Mouse (Mus musculus) adrenal gland, adult 18-20 months (tissue): ENCODE data around the gene Prnp. TPM values are rescaled to one million over a fixed set of nuclear protein-coding genes. Genes with fewer than 3 reads are reported as not detected.

ENCODE experiments used
- DNase-seq, 2 experiments: peaks; one replicate each; pipeline ENCODE4 v3.0.0; 2021 to 2022; ENCODE audit warnings: low spot score in 2 of 2
- total RNA-seq, 2 experiments: library from RNA; stranded (reverse); gene quantifications; 1 replicate in 1 of 2; 2 replicates in 1 of 2; pipeline ENCODE4 v1.2.3; 2021

The Prnp gene
- total RNA-seq, 2 experiments from 2014 or later = 99.2 to 163 TPM

DNA sequence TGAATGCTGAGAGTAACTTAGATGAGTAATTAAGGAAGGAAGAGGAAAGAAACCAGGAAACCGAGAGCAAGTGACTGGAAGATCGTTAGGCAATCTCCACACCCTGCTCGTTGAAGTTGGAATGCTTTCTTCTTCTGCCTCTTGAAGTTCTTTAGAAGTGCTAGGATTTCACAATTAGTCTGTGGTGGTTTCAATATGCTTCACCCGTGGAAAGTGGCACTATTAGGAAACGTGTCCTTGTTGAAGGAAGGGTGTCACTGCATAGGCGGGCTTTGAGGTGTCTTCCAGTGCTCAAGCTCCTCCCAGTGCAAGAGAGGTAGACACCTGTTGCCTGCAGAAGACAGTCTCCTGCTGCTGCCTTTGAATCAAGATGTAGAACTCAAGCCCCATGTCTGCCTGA lies 4.0 kb upstream of the Prnp start:
- no peak for DNase-seq

DNA sequence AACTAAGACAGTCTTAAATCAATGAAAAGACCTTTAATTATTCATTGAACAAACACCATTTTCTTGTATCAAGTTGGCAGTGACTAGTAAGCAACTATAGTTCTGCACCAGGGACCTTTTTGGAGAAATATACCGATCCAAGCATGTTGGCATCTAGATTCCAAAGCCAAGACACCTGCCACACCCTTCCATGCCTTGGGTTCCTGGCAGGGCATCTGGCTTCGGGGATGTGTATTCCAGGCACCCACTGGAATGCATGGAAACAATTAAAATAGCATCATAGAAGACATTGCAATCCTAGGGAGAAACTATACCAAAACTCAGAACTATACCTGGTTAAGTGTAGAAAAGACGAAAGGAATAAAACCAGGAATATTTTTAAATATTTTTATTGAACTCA lies 3.5 kb upstream of the Prnp start:
- DNase-seq = no peak

DNA sequence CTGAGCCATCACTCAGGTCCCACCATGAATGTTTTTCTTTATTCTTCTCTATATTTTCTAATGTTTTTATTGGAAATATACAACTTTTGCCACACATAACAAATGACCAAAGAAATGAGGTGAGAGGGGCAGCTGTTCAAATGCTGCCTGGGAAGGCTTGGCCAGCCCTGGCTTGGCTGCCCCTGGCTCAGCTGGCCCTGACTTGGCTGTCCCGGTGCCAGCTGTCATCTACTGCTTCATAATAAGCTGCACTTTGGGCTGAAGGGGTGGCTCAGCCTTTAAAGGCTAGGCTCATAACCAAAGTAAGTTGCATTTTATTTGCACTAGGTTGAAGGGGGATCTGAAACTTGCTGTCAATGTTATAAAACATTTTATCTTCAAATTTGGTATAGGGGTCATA lies 2.9 kb upstream of the Prnp start:
- DNase-seq = peak in 1 of 2 experiments; percentile 24

DNA sequence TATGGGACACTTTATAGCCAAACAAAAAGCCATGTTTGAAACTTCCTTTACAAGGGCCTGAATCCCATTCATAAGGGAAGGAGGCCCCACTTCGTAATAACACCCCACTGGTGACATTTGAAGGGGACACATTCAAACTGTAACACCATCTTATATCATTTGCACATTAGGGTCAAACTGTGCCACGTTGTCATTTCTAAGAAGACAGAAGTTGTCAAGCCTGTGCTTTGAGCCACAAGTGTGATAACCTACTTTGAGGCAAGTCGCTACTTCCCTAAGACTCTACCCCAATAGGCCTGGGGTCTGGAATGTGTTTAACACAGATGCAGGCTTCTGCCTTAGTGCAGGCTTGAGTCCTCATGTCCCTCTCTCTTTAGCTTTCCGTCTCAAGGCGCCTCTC lies 2.4 kb upstream of the Prnp start:
- no peak for DNase-seq

DNA sequence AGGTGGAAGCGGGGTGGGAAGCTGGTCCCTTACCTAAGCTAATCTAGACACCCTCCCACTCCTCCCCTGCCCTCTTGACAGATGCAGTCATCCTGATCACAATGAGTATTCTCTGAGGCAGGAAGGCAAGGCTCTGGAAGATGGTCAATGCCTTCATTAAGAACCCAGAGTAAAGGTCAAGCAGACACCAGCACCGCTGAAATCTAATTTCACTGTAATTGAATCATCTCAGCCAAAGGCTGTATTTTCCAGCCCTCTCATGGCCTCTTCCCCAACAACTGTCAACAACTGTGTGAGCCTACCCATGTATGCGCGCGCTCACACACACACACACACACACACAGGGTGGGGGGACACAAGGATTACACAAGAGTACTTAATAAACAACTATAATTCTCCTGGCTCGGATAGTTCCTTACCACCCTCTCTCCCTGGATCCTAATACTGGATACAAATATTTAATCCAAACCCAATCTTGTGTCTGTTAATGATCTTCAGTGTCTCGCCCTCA lies 1.3 kb upstream of the Prnp start:
- no peak for DNase-seq

DNA sequence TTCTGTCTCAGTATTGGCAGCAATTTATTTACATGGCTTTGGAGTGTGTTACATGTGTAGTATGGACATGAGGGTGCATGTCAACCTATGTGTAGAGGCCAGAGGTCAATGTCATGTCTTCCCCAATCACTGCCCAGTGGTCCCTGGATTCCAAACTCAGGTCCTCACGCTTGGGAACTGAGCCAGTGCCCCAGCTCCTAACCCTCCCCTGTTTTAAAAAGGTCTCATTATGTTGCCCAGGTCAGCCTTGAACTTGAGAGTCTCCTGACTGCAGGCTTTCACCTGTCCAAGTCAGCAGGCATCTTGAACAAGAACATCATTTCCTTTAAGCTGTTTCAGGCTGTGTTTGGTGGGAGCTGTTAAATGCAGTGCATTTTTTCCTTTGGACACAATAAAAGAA lies 822 bp upstream of the Prnp start:
- DNase-seq = no peak

DNA sequence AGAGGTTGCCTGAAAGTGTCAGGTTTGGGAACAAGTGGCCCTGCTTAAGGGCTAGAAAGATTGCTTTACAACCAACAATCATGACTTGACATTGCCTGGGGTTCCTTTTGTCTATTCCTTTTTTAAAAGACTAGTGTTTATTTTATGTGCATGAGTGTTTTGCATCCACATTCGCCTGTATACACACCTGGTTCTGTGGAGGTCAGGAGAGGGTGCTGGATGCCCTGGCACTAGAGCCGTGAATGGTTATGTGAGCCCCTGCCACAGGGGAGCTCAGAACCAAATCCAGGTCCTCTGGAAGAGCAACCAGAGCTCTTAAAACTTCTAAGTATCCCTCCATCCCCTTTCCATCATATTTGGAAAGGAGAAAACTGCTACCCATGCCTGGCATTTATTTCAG lies 1.1 kb downstream of the Prnp start:
- no peak for DNase-seq

DNA sequence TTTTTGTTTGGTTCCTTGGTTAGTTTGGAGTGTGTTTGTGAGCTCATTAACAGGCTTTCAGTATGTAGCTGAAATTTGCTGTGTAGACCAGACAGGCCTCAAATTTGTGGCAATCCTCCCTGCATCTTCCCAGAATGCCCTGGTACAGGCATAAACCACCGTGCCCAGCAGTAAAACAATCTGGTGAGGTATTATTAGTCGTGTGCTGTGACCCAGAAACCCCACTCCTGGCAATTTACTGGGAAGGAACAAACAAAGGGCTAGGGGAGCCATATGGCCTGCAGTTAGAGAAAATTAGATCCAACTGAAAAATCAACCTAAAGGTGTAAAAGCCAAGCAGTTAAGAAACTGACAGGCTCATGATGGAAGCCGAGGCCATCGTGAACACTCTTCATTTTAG lies 1.6 kb downstream of the Prnp start:
- no peak for DNase-seq

DNA sequence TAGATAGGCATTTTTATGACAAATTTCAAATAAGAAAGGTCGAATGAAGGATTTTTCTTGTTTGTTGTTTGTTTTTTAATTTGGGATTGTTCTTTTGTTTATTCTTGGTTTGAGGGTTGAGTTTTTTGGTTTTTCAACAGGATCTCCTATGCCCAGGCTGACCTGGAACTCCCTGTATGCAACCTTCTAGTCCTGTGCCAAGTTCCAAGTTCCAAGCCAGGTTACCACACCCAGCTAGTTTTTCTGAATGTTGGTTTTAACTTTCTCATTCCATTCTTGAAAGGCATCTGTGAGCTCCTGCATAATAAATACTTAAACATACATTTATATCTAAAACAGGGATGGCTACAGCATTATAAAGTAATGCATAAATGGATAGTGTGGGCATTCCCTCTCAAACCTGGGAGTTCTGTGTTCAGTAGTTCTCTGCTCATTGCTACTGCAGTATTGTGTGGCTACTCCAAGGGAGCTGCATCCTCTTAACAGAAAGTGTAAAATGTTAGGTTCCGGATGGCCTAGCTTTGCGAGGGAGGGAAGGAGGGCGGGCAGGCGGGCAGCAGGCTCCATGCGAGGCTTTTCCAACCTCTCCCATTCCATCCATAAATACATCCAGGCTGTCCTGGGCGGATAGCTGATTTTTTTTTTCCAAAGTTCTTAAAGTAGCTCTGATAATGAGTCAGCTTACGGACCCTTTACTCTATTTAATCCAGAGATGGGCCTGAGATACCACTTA lies 3.0 kb downstream of the Prnp start:
- no peak for DNase-seq

DNA sequence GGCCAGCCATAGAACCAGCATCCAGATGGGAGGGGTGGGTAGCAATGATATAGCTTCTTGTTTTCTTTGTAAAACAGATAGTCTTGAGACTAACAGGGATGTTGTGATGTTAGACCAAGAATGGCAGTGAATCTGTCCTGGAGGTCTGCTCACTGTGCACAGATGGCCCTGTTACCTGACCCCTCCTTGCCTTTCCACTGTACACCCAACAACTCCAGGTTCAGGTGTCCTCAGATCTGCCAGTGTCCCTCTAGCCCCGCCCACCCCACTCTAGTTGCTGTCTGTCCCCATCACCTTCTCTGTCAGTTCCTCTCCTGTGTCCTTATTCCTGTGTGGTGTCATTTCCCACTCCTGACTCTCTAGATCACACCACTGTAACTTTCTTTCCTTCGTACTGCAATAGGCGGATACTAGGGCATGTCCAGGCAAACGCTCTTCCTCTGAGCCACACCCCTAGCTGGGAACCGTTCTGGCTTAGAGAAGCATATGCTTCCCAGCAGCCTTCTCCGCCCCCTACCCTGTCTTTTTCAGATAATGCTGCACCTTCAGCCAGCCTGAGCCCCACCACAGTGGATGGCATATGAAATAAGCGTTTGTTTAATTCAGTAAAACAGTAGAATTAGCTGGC lies 22.7 kb downstream of the Prnp start:
- no peak for DNase-seq

DNA sequence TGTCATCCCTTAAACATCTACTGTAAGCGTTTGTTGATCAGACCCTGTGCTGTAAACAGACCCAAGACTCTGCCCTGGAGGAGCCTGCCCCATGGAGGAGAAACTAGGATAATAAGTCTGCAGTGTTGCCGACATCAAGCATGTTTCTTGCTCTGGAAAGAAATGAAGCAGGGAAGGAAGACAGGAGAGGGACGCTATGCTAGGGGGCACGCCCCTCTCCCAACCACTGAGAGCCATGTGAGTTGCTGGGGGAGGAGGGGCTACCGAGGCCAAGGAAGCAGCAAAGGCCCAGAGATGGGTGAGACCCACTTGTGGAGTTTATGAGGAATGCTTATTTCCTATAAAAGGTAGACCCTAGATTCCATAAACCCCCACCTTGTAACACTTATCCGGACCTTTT lies 23.3 kb downstream of the Prnp start:
- DNase-seq = no peak

DNA sequence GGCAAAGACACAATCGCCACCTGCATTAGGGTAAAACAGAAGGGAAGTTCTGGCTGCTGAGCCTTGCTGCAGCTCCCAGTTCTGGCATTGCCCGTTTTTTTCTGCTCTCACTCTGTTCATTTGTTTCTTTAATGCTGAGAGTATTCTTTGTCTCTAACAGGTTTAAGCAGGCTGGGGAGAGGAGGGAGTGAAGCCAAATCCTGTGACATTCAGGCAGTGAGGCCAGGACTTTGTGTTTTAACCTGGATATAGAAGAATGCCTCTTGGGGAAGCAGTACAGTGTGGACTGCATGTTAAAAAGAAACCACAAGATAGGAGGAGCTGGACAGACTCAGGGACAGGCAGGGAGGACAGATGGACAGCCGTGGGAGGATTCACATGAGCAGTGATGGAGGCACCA lies 23.9 kb downstream of the Prnp start:
- DNase-seq = no peak

DNA sequence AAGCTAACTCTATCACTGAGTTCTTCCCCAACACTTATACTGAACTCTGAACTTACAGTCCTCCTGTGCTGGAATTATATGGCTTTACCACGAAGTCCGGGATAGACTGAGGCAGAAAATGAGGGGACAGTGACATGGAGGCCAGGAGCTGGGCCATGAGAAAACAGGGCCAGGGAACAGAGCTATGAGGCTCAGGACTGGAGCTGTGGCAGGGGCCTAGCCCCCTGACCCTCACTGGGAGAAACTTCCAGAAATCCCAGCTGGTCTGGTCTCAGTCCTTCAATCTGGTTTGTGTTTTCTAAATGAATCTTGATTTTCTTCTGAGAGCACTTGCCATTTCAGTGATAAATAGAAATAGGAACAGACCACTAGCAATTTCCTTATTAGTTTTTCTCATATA lies 24.5 kb downstream of the Prnp start:
- DNase-seq = no peak

DNA sequence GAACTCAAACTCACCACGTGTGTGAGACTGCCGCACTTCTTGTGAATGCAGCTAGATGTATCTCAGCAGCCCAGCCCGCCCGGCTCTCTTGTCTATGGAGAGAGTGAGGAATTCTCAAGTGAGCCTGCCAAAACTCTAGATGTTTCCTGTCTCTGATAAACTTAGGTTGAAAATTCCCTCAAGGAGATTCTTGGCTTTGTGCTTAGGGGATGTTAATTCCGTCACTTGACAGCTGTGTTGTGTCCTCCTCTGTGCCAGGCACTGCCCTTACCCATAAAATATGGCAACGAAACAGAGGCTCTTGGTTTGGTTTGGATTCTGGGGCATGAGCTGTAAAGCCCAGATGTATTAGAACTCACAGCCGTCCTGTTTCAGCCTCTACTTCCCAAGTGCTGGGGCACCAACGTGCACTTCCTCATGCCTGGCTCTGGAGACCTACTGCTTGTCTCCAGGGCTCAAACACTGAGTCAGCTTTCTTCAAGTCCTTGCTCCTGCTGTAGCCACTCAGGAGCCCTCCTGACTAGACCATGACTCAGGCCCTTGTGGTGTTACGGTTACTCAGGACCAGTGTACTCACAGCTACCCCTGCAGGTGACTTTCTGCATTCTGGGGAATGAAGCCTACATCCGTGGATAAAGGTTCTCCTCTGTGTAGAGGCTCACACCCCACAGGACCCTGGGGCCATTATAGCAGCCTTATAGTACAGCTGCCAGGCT lies 25.8 kb downstream of the Prnp start:
- DNase-seq = peak; percentile 18 to 25

DNA sequence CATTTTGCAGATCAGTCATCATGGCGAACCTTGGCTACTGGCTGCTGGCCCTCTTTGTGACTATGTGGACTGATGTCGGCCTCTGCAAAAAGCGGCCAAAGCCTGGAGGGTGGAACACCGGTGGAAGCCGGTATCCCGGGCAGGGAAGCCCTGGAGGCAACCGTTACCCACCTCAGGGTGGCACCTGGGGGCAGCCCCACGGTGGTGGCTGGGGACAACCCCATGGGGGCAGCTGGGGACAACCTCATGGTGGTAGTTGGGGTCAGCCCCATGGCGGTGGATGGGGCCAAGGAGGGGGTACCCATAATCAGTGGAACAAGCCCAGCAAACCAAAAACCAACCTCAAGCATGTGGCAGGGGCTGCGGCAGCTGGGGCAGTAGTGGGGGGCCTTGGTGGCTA lies 26.7 kb downstream of the Prnp start:
- DNase-seq = no peak

DNA sequence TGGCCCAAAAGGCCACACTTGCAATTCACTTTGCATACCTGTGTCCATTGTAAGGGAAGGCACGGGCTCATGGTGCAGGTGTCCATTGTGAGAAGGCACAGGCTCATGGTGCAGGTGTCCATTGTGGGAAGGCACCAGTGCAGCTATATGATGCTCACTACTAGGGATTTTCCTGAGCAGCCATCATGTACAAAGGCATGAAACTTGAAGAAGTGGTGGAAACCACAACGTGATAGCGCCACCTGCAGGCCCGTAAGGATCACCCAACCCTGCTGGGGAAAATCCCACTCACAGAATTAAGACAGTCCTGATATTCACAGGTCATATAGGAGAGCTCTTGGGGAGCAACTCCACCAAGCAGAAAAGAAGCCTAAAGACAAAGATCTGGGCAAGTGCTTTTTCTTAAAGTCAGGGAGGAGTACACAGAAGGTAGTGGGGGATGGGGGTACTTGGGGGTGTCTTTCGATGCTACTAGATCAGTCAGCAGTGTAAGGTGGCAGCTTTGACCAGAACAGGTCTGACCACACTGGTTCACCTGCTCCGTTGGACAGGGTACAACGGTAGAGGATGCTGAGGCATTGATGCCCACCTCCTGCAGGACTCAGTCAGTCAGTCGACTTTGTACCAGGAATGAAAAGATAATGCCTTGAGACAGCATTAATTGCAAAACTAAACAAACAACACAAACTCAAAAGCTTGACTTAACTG lies 29.8 kb downstream of the Prnp start:
- DNase-seq = peak; percentile 39 to 58

DNA sequence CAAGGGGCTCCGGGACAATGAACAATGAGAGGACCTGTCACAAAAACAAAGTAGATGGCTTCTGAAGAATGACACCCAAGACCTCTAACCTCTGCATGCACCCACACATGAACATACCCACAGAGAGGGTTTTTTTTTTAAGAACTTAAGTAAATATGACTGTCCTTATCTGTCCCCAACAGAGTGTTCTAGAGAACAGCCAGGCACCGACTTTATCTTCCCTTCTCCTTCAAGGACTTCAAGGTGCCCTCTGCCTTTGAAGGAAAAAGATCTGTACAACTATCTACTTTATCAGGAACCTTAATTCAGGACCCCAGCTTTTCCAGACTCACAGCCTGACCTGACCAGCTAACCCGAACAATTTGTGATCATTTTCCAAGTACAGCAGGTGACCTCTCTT lies 30.8 kb downstream of the Prnp start:
- no peak for DNase-seq

DNA sequence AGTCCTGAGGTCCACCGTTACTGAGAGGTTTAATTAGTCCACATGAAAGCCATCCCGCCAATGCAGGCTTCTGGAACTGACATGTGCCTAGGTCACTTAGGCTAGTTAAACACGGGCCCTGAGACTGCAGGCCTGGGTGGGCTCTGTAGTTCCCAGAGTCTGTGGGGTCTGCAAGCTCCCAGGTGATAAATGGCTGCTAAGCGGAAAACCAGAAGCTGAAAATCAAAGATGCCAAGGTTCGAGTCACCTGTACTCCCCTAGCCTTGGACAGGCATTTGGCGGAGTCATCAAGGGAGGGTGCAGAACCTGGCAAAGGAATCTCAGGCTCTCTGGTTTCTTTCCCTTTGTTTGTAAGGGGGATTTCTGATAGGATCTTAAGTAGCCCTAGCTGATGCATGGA lies 31.8 kb downstream of the Prnp start:
- DNase-seq = peak in 1 of 2 experiments; percentile 10

DNA sequence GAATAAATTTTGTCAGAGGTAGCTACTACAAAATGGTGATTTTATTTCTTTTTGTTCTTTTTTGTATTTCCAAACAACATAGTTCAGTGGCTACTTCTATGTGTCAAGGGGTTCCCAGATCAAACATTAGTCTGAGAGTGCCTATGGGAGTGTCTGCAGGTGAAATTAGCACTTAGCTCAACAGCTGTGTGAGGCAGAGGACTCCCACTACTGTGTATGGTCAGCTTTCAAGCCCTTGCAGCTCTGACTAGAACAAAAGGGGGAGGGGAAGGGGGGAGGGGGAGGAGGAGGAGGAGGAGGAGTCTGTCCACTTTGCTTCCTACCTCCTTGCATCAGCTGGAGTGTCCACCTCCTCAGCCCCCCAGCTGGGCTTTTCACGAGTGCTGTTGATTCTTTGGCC lies 34.6 kb downstream of the Prnp start:
- peak in 1 of 2 experiments; percentile 4 for DNase-seq

DNA sequence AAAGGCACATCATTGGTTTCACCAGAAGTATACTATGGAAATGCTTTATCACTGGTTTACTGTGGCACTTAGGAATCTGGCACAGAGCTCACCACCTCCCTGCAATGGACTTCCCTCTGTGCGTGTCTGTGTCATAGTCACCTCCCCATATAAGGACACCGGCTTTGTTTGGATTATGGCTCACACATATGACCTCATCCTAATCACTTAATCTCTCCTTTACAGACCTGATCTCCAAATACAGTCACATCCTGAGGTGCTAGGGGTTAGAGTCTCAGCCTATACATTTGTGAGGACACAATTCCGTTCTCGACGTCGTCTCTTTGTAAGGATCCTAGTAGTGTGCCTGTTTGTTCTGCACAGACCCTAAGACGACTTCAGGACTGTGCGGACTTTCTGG lies 35.5 kb downstream of the Prnp start:
- peak in 1 of 2 experiments; percentile 3 for DNase-seq

DNA sequence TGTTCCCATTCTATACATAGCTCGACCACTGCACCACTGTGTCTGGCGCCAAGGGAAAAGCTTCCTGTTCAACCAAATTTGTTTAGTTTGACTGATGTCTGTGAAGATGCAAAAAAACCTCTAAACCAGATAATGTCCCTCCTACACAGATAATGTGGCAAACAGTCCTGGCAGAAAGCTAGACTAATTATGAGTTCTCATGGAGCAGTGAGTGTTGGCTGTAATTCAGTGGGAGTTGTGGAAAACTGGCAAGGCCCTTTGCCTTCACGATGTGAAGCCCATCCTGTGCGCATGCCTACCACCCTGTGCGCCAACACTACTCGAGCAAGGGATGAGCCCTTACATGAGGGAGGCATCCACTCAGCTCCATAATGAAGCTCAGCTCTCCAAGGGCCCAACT lies 36.0 kb downstream of the Prnp start:
- DNase-seq = peak in 1 of 2 experiments; percentile 3

DNA sequence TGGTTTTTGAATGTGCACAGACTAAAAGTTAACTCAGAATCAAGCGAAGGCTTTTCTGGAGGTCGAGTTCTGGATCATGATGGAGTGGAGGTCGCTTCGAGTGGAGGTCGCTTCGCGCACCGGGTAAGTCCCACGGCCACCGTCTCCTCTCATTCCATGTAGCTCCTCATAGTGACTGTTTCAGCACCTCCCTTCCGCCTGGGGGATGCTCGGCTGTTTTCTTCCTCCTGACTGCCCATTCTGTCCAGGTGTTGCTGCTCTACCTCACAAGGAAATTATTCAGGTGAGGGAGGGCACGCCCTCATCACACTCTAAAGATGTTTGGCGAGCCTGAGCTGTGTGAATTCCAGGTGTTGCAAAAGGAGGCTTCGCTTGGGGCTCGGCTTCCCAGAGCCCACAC lies 36.6 kb downstream of the Prnp start:
- DNase-seq = peak in 1 of 2 experiments; percentile 14
